Mouse (Mus musculus): Measurements from ENCODE around the gene Olfr378.

Olfr378 gene

GRCm38 (mm10) chr11:73428377-73428776 lies at the start of gene Olfr378:
Olfr378 (minus strand) TSS chr11:73428477.
- no peak for DNase-seq (ENCODE audit: low spot score)

GRCm38 (mm10) chr11:73457408-73457807 lies 29.1 kb upstream of the Olfr378 start, which contains the start of gene Olfr380:
Olfr380 (minus strand) TSS chr11:73457508.
- DNase-seq (ENCODE audit: low spot score): no peak

- DNase-seq (ENCODE audit: low spot score): no peak
Measured at GRCm38 (mm10) chr11:73399514-73399913, 28.8 kb downstream of the Olfr378 start, which contains the start of gene Olfr1. Olfr1 (minus strand) TSS chr11:73399614.

DNA sequence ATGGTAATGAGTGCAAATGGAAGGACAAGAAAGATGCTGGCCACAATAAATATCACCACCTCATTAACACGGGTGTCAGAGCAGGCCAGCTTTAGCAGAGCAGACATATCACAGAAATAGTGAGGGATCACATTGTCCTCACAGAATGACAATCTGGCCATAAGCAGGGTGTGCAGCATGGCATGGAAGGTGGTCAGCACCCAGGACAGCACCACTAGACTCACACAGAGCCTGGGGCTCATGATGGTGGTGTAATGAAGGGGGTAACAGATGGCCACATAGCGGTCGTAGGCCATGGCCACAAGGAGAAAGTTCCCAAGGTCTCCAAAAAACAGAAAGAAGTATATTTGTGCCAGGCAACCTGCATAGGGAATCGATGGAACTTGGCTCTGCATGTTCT lies 32.9 kb downstream of the Olfr378 start:
- no peak for DNase-seq (ENCODE audit: low spot score)
